Mouse (Mus musculus) T-cell, adult 2 months (primary cell): ENCODE data around the gene Arfrp1.

Experiments
- DNase-seq: peaks from one replicate; pipeline ENCODE4 v3.0.0; 2022; ENCODE audit warnings: low spot score

Arfrp1 gene

DNA sequence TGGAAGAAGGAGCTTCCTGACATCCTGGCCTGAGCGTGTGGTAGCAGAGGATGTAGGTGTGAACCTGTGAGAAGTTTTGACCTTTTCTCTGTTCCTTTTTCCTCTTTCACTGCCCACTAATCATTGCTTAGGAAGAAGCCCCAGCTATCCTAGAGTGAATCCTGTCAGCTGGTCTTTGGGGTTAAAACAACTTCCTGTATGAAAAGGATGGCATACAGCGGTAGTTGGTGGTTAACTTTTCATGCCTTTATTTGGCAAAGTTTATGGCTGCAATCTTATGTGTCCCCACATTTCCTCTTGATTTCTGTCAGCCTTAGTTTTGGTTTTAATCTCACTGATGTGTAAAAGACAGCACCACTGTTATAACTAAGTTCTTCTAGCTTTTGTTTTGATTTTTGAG lies 12.0 kb upstream of the Arfrp1 start:
- DNase-seq, result peak; percentile 52

DNA sequence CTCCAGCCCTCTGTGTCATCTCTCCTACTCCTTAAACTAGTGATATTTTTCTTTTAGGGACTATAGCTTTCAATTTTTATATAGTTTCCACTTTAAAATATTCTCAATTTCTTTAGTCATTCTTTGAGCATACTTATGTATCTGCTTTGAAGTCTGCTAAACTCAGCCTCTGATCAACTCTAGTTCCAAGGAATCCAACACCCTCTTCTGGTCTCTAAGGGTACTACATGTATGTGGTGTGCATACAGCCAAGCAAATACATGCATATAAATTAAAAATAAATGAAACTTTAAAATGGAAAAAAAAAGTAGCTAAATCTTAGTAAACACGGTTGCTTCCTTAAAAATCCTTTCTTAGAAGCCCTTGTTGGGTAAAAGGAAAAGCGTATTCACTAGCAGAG lies 10.6 kb upstream of the Arfrp1 start:
- peak; percentile 59 for DNase-seq

DNA sequence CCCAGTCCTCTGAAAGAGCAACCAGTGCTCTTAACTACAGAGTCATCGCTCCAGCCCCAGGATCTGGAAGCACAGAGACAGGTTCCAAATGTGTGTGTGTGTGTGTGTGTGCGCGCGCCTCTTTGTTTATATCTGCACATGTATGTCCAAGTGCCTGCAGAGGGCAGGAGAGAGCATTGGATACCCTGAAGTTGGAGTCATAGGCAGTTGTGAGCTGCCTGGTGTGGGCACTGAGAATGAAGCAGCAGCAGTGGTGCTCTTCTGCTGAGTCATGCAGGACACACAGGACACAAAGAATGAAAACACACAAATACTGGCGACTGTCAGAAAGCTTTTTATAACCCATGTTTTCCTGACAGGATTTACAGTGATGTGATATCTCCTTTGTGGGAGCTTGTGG lies 4.8 kb upstream of the Arfrp1 start:
- DNase-seq, result no peak

DNA sequence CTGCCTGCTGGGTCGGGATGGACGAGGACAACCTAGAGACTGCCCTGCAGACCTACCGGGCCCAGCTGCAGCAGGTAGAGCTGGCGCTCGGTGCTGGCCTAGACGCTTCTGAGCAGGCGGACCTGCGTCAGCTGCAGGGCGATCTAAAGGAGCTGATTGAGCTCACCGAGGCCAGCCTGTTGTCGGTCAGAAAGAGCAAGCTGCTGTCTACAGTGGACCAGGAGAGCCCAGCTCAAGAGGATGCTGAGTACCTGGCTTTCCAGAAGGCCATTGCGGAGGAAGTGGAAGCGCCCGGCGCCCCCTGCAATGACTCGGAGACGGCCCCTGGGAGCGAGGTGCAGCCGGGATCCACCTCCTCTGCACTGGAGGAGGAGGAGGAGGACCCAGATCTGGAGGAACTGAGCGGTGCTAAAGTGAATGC lies 461 bp upstream of the Arfrp1 start:
- no peak for DNase-seq

DNA sequence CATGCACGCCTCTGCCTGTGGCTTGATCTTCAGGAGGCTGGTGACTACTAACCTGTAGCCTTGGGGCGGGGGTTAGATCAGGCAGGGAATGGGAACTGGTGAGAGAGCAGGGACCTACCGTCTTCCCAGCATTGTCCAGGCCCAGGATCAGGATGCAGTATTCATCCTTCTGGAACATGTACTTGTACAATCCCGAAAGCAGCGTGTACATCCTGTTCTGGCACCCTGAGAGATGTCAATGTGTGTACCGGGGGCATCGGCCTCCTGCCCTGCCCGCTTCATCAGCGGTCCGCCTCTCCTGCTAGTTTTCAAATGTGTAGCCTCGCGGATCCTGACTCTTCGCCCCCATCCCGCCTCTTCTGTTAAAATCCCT lies 731 bp downstream of the Arfrp1 start:
- no peak for DNase-seq

DNA sequence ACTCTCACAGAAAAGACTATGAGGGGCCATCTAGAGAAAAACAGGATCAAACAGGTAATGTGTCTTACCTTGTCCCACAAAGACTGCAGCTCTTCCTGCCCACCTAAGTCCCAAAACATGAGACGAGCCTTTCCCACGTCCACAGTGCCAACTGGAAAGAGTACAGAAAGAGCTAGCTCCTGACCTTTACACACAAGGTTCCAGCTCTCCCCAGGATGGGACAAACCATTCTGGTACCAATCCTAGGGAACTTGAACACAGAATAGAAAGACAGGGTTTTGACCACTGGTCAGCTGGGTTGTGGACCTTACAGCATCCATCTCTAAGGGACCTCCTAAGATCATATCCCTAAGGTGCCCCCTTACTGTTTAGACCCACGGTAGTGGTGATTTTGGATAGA lies 1.3 kb downstream of the Arfrp1 start:
- DNase-seq, result no peak

DNA sequence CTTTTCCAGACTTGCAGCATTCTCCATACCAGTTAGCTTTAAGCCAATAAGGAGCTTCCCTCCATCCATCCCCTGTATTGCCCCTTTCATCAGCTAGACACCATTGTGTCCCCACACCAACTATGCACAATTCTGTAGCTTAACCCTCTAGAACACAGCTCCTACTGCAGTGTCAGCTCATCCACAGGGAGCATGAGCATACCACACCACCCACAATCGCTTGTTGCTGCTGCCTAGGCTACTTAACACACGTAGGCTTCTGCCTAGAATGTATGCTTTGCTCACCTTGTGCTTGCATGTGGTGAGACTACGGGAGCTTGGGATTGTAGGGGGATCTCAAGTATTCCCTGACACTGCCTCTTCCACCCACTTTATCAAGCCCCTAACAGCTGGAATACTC lies 8.4 kb downstream of the Arfrp1 start:
- no peak for DNase-seq

DNA sequence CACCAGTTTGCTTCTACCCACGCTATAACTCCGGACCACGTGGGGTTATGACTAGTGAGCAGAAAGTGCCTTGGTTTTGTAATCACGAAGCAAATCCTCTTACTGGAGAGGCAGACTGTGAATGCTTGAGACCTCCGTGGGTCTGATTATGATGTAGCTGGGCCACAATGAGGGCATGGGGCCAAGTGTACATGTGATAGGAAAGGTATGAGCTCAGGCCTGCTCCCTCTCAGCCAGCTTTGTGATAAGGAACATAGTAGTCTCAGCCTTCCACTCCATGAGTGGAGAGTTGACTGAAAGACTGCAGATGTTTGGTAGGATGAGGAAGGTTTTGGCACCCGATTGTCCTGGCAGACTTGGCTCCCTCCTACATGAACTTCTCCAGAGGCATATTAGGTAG lies 22.4 kb downstream of the Arfrp1 start:
- DNase-seq, result no peak

DNA sequence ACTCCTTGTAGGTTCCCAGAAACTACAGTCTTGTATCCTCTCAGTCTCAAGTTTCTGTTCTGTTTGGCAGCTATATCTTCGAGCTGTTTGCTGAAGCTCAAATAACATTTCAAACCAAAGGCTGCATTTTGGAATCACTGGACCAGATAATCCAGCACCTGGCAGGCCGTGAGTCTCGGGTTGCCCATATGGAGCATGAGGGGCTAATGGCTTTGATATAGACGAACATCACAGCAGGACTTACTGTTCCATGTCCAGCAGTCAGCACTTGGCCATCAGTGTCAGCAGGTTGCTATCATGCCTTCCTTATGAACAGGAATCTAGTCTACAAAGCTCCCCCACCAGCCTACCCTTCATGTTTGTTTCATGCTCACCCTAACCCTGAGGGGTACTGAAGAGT lies 24.8 kb downstream of the Arfrp1 start:
- no peak for DNase-seq

DNA sequence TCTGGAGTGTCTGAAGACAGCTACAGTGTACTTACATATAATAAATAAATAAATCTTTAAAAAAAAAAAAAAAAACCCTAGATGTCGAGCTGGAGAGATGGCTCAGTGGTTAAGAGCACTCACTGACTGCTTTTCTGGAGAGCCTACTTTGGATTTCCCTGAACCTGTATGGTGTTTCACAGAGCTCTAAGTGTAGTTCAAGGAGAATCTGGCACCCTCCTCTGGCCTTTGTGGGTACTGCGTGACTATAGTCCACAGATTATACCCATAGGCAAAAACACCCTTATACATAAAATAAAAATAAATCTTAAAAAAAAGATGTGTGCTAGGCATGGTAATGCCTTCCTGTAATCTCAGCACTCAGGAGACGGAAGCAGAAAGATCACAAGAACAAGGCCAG lies 31.2 kb downstream of the Arfrp1 start:
- DNase-seq, result peak; percentile 67

DNA sequence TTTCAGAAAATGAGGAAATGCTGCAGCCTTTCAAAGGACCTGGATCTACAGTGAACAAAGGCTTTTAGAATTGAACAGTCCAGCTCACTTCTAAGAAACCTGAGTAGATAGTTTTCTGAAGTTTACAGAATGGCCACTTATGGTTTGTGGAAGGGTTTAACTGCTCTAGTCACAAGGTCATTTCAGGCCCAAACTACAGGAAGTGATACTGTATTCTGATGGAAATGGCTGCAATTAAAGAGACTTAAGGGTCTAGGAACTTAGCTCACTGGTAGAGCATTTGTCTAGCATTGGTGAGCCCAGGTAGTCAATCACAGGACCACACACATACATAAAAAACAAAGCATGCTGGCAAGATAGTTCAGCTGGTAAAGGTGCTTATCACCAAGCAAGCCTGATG lies 32.7 kb downstream of the Arfrp1 start:
- no peak for DNase-seq

DNA sequence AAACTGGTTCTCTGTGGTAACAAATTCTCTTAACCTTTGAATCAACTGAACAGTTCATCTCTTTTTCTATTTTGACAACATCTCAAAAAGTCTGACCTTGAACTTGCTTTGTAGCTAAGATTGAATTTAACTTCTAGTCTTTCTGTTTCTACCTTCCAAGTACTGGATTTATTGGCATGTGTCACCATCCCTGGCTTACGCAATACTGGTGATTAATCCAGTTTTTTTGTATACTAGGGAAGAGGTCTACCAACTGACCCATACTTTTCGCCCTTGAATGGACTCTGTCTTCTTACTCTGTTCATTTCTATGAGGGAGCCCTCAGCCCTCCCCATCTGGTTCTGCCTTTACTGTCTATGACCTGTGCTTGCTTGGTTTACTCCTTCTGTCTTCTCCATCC lies 39.1 kb downstream of the Arfrp1 start:
- no peak for DNase-seq

DNA sequence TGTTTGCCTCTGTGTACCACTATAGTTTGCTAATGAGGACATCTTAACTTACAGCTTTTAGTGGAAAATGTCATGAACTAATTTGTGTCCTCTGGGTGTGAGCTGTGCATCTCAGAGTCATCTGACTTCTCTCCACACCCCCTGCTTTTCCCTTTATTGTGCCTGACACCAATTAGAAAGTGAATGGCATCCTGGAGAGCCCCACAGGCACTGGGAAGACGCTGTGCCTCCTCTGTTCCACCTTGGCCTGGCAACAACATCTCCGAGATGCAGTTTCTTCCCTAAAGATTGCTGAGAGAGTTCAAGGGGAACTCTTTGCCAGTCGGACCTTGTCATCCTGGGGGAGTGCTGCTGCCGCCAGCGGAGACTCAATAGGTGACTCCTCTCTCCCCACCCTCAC lies 43.1 kb downstream of the Arfrp1 start:
- DNase-seq, result no peak

DNA sequence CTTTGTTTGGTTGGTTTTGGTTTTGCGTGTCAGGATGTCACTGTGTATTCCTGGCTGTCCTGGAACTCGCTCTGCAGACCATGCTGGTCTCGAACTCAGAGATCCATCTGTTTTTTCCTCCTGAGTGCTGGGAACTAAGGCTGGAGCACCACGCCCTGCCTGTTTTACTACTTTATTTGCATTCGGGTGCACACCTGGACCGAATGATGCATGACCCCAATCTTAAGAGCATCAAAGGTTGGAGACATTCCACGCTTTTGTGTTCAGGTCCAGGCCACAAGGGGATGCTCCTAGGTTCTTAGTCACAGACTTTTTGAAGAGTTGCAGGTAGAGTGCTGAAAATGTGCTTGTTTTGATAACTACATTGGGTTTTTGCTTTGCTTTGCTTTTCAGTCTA lies 45.1 kb downstream of the Arfrp1 start:
- DNase-seq, result no peak

DNA sequence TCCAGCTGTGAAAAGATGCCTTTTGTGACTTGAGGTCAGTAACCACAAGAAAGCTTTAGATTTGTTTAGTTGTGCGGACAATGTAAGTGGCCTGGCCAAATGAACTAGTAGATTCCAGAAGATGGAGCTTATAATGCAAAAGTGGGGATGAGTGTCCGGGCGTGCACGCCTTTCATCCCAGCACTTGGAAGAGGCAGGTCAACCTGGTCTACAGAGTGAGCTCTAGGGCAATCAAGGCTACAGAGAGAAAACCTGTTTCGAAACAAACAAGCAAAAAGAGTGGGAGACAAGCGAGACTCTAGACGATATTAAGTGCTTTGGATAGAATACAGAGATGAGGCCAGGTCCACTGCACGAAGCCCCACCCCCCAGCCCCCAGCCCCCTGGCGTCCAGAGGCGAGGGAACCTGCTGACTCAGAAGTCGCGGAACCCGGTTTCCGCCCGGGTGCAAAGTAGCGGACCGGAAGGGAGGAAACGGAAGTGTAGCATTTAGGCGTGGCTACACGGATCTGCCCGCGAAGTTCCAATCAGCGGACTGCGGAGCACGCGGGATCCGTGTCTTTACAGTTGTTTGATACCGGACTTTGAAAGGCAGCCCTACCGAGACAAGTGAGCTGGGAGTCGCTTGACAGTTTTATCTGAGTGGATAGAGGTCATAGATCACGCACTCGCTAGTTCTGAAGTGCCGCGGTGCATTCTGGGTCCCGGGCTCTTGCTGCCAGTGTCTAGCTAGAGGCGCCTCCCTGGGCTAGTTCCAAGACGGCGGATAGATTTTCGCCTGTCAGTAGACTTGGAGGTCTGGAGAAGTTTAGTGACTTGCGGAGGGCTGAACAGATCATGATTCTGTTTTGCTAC lies 45.7 kb downstream of the Arfrp1 start, which contains the start of gene Rtel1:
TSS of gene Rtel1 (plus strand) at position 492 of the 855 bp plus-strand sequence.
- DNase-seq, result peak; percentile 81

DNA sequence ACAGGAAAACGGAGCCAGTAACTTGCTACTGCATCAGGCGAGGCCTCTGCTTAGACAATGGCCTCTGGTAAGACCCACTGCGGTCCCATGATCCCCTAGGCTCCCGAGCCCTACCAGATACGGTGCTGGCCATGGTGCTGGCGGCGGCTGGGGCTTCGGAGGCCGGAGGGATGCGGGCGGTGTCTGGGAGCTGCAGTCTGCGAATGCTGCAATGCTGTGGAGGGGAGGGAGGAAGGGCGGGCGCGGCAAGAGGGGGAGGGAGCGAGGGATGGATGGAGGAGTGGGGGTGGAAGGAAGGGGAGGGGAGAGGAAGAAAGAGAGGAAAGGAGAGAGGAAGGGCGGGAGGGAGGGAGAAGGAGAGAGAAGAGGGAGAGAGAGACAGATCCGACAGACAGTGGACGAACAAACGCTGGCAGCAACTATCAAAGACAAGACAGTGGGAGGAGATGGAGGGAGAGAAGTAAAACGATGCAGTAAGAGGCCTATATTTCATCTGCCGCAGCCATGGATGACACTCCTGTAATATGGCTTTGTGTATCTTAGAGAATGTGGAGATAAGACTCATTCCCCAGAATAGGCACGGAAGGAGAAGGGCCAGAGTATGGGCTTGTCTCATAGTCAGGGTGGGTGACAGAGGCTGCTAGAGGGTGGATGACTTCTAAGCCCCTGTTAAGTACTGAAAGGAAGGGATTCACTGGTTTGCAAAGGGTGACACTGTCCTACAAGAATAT lies 51.0 kb downstream of the Arfrp1 start, which contains the start of gene Stmn3:
TSS of gene Stmn3 (minus strand) at position 421 of the 731 bp plus-strand sequence.
- peak; percentile 20 for DNase-seq

DNA sequence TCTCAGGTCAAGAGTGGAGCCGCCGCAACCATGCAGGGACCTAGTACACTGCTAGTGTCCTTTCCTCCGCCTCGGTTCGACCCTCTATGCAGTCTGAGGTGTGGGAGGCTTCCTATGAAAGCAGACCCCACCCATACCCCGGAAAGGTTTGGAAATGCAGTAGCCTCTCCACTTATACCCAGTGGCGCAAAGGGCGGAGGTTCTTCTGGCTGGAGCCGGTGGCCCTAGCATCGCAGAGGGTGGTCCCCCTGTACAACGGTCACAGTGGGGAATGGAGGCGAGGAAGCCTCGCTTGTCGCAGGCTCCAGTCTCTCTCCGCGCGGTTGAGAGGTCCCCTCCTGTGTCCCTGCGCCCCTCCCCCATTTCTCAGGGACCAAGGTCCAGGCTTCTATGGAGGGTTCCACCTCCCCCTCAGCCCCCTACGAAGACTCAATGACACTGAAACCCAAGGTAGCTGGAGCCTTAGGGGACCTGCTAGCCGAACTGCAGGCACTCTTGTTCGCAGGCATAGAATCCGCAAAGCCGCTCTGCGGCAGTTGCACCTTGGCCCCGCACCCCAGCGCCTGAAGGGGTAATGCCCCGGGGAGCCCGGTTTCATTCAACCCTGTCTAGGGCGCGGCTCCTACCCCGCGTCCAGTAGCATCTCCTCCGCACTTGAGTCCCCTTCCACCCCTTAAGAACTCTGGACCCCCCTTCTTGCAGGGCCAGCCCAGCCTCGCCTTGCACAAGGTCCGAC lies 51.7 kb downstream of the Arfrp1 start:
- DNase-seq, result no peak

DNA sequence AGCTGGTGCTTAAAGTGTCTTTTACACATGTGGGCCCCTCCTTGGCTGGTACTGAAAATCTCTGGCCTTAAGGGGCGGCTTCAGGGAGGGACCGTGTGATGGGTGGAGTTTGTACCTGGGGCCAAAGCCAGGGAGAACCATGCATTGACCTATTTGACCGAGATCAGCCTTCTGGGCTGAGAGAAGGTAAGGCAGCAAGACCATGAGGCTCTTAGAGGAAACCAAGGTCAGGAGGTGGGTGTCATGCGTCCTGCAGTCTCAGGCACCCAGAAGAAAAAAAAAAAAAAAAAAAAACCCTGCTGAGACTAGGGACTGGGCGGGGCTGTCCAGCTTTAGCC lies 52.2 kb downstream of the Arfrp1 start:
- no peak for DNase-seq

DNA sequence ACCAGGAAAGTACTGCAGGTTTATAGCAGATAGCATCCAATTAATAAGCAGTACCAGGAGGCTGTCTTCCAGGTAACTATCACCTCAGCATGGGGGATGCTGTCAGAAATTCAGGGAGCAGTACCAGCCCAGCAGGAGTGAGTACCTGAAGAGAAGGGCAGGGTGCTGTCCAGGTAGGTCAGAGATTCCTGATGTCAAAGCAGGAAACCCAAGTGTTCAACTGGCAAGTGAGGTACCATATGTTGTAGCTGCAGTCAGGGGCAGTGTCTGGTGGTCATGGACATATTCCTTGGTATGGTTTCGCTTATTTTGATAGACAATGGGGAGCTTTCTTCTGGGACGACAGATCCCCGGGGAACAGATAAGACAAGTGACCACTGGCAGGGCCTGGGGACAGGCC lies 52.8 kb downstream of the Arfrp1 start:
- no peak for DNase-seq
